Mouse (Mus musculus) heart, embryonic 11.5 days (tissue): ENCODE data around the gene Emilin2. TPM values are rescaled to one million over a fixed set of nuclear protein-coding genes. Genes with fewer than 3 reads are reported as not detected.

Source experiments
- ATAC-seq: fragments of 200-750 bp; cut with Nextera tagmentation; replicated peaks from 2 replicates; pipeline ENCODE4 v1.8.0; 2017; ENCODE audit warnings: moderate library complexity; ENCODE audit not compliant: insufficient number of reproducible peaks, low FRiP score, low TSS enrichment
- H3K27ac ChIP-seq: fragments of 300-500 bp; sonication (generic); 2 replicates; pipeline ENCODE4 v1.5.1; 2014; ENCODE audit warnings: mild to moderate bottlenecking, low read depth, low read length
- H3K27me3 ChIP-seq: fragments of 300-500 bp; sonication (generic); 2 replicates; pipeline ENCODE4 v1.6.1; 2014; ENCODE audit warnings: mild to moderate bottlenecking, low read length, mixed read lengths; ENCODE audit not compliant: control insufficient read depth, insufficient read depth
- H3K36me3 ChIP-seq: fragments of 300-500 bp; sonication (generic); 2 replicates; pipeline ENCODE4 v1.6.1; 2014; ENCODE audit warnings: mild to moderate bottlenecking, low read length, moderate library complexity, mixed read lengths; ENCODE audit not compliant: control insufficient read depth, insufficient read depth
- H3K4me1 ChIP-seq: fragments of 300-500 bp; sonication (generic); 2 replicates; pipeline ENCODE4 v1.6.1; 2014; ENCODE audit warnings: low read length; ENCODE audit not compliant: control insufficient read depth, insufficient read depth
- H3K4me2 ChIP-seq: fragments of 300-500 bp; sonication (generic); 2 replicates; pipeline ENCODE4 v1.6.1; 2014; ENCODE audit warnings: mild to moderate bottlenecking, moderate library complexity
- H3K4me3 ChIP-seq: fragments of 300-500 bp; sonication (generic); 2 replicates; pipeline ENCODE4 v1.5.1; 2014; ENCODE audit warnings: low read depth, low read length
- H3K9ac ChIP-seq: fragments of 300-500 bp; sonication (generic); 2 replicates; pipeline ENCODE4 v1.6.1; 2014; ENCODE audit warnings: mild to moderate bottlenecking, low read depth, low read length, moderate library complexity
- H3K9me3 ChIP-seq: fragments of 300-500 bp; sonication (generic); replicated peaks from 2 replicates; pipeline ENCODE4 v1.6.1; 2016; ENCODE audit warnings: low read length; ENCODE audit not compliant: control insufficient read depth
- WGBS: fragments of 180-500 bp; shearing (Covaris S2); extraction: QIAGEN DNeasy Blood & Tissue Kit; methylation state at CpG from one replicate; pipeline ENCODE4 v1.1.7; 2014; ENCODE audit not compliant: insufficient replicate concordance; 5-methylcytosine and 5-hydroxymethylcytosine counted together
- polyA plus RNA-seq: library from polyadenylated mRNA; unstranded; fragments of >200 nt; fragmentation: Nextera tagmentation; extraction: Ambion mirVana; gene quantifications from 2 replicates; pipeline ENCODE4 v1.2.1, GENCODE M21; 2014

The Emilin2 gene
- polyA plus RNA-seq: 59.1 and 81.1 TPM in 2 replicates

DNA sequence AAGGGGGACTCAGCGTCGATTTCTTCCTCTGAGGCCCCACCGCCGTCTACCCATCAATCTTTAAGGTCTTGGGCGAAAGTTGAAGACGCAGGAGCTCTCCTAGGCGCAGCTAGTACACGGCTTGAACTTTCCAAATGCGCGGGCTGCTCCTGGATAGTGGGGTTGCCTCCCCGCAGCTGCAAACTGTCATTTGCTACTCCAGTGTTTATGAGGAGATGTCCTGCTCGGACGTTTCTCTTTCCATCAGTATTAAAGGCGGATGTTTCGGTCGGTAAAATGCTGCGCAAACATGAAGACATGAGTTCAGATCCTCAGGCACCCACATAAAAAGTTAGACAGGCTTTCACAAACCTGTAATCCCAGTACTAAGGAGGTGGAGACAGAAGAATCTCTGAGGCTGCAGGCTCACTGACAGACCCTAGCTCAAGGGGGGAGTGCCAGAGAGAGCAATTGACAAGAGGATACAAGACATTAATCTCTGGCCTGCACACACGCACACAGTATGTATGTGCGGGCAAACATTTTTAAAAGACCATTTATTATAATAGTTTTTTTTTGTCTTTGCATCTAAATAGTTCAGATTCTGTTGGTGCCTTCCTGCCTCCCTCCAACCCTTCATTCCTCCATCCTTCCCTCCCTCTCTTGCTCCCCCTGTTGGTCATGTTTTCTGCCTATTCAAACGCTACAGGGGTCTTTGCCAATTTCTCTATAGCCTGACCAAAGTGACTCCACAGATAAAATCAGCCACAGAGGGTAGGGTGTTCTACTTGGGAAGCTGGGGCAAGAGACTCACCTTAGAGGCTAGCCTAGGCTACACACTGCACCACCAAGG is at the start of gene Emilin2:
Emilin2 (minus strand) TSS at position 639 of the 832 bp plus-strand sequence.
- Histone ChIP-seq H3K4me3 (peak within 1 kb of the TSS; percentile 68), H3K36me3 (no peaks in the 10 kb centered on the region), H3K27me3 (peaks cover 2% of the 10 kb centered on the region; the same call in 1 of the 2 replicates), H3K4me2 (peak within 1 kb of the TSS; percentile 94), H3K27ac (peak within 1 kb of the TSS; percentile 59), H3K9ac (peak within 1 kb of the TSS; percentile 82), H3K9me3 (no peaks in the 10 kb centered on the region), H3K4me1 (peaks cover 9% of the 10 kb centered on the region)
- ATAC-seq: no peak
- WGBS: 8% methylated on average over 20 of the region's 20 CpGs

DNA sequence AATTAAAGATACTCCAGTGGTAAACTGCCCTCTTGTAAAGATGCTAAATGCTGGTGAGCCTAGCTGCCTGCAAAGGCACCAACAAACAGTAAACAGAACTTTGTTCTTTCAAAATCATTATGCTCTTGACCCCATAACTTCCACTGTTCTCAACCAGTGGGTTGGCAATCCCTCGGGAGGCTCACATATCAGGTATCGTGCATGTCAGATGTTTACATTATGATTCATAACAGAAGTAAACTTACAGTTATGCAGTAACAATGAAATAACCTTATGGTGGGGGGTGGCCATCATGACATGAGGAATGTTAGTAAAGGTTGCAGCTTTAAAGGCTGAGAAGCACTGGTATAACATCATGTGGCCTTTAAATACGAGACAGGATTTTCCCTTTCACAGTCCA is 43.7 kb upstream of the Emilin2 start:
- no peaks in the 10 kb centered on the region for H3K27me3 ChIP-seq
- peaks cover 22% of the 10 kb centered on the region for H3K36me3 ChIP-seq
- H3K4me2 ChIP-seq: no peak overlapping the region
- no peak overlapping the region for H3K27ac ChIP-seq
- no peaks in the 10 kb centered on the region for H3K9me3 ChIP-seq
- H3K4me3 ChIP-seq: no peak overlapping the region
- H3K4me1 ChIP-seq: no peaks in the 10 kb centered on the region
- no peak for ATAC-seq
- 87% methylated on average over 3 of the region's 3 CpGs for WGBS
- H3K9ac ChIP-seq: no peak overlapping the region

DNA sequence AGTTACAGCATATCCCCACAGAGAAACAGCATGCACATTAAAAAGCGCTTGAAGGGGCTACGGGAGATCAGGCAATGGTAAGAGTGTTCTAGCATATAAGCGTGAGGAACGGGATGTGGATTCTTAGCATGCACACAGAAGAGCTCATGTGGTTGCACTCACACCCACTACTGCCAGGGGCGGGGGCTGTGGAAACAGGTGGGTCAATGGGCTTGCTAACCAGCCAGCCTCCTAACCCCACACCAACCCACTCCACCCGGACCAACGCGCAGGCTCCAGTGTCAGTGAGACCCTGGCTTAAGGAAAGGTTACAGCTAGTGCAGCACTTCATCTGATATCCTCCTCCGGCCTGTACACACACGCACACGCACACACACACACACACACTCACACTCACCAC is 42.4 kb upstream of the Emilin2 start:
- WGBS: 93% methylated on average over 11 of the region's 11 CpGs
- H3K4me3 ChIP-seq: no peak overlapping the region
- ATAC-seq: no peak

DNA sequence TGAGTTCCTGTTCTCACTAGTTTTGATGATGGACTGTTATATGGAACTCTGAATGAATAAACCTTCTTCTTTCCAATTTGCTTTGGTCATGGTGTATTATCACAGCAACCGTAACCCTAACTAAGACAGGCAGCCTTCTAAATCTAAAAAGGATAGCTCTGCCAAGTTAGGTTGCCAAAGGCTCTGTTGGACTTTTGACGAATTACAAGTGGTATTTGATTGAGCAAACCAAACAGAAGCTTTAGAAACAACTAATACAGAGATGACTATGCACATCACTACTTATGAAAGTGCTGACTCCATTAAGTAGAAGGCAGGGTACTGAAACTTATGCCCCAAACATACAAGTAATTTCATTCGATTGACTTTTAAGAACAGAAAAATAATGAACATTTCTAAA is 36.4 kb upstream of the Emilin2 start:
- Histone ChIP-seq H3K9me3 (no peaks in the 10 kb centered on the region), H3K4me2 (no peak overlapping the region), H3K27ac (no peak overlapping the region), H3K4me1 (no peaks in the 10 kb centered on the region), H3K4me3 (no peak overlapping the region), H3K9ac (no peak overlapping the region), H3K36me3 (peaks cover 37% of the 10 kb centered on the region), H3K27me3 (no peaks in the 10 kb centered on the region)
- WGBS: 89% methylated on average over 3 of the region's 3 CpGs
- ATAC-seq: no peak

More for the DNA sequence above, 42.4 kb upstream of the Emilin2 start:
- no peaks in the 10 kb centered on the region for H3K9me3 ChIP-seq
- H3K4me1 ChIP-seq: no peaks in the 10 kb centered on the region
- H3K9ac ChIP-seq: no peak overlapping the region
- H3K27me3 ChIP-seq: no peaks in the 10 kb centered on the region
- no peak overlapping the region for H3K4me2 ChIP-seq
- H3K27ac ChIP-seq: no peak overlapping the region
- H3K36me3 ChIP-seq: peaks cover 16% of the 10 kb centered on the region

DNA sequence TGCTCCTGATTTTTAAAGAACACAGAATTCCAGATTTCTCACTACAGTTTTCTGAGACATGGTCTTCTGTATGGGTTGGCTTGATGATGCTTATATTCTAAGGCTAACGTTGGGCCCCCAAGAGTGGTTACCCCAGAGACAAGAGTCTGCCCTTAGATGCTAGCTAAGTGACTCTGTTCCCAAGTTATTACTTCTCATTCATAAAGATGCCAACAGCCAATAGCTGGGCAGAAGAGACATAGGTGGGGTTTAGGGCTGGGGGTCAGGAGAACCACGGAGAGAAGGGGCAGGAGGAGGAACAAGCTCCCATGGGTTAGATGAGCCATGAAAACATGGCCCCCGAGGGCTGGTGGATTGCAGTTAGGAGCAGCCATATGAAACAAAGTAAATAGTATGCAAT is 30.2 kb upstream of the Emilin2 start:
- no peak for ATAC-seq
- H3K4me2 ChIP-seq: no peak overlapping the region
- no peaks in the 10 kb centered on the region for H3K27me3 ChIP-seq
- H3K27ac ChIP-seq: no peak overlapping the region
- WGBS: 82% methylated on average over 3 of the region's 3 CpGs
- no peaks in the 10 kb centered on the region for H3K9me3 ChIP-seq
- H3K4me3 ChIP-seq: no peak overlapping the region
- no peaks in the 10 kb centered on the region for H3K4me1 ChIP-seq
- H3K36me3 ChIP-seq: peaks cover 16% of the 10 kb centered on the region
- H3K9ac ChIP-seq: no peak overlapping the region

DNA sequence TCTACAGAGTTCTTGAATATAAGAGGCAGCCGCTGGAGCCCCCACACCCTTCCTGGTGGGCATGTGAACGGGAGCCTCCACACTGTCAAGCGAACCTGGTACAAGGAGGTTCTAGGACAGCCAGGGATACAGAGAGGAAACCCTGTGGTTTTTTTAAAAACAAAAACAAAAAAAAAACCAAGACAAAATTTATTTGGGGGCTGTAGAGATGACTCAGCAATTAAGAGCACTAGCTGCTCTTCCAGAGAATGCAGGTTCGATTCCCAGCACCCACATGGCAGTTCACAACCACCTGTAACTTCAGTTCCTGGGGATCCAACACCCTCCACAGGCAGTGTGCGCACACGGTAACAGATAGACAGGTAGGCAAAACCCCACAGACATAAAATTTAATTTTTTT is 26.8 kb upstream of the Emilin2 start:
- no peak for ATAC-seq
- Histone ChIP-seq H3K4me2 (no peak overlapping the region), H3K4me3 (no peak overlapping the region), H3K27ac (no peak overlapping the region), H3K9ac (no peak overlapping the region), H3K36me3 (peaks cover 12% of the 10 kb centered on the region), H3K9me3 (no peaks in the 10 kb centered on the region; the same call in 1 of the 2 replicates), H3K27me3 (no peaks in the 10 kb centered on the region), H3K4me1 (no peaks in the 10 kb centered on the region)
- whole genome bisulfite sequencing: 89% methylated on average over 6 of the region's 6 CpGs

DNA sequence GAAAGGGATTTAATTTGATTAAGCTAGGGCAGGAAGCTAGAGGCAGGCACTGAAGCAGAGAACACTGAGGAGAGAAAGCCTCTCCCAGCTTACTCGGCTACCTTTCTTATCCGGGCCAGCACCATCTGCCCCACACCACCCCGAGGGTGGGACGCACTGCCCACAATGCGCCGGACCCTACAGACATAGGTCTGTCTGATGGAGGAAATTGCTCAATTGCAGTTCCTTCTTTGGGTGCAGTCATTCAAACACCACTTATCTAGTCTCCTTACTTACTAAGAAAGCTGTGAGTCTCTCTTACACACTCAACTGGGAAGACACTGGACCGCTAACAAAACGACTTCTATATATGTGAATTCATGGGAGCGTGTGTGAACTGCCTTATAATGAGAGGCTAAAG is 25.8 kb upstream of the Emilin2 start:
- H3K4me2 ChIP-seq: no peak overlapping the region
- no peak overlapping the region for H3K9ac ChIP-seq
- H3K4me3 ChIP-seq: no peak overlapping the region
- peaks cover 7% of the 10 kb centered on the region; the same call in 1 of the 2 replicates for H3K36me3 ChIP-seq
- H3K9me3 ChIP-seq: no peaks in the 10 kb centered on the region; the same call in 1 of the 2 replicates
- no peaks in the 10 kb centered on the region for H3K4me1 ChIP-seq
- no peaks in the 10 kb centered on the region for H3K27me3 ChIP-seq
- no peak for ATAC-seq
- 87% methylated on average over 9 of the region's 9 CpGs for WGBS
- H3K27ac ChIP-seq: no peak overlapping the region

DNA sequence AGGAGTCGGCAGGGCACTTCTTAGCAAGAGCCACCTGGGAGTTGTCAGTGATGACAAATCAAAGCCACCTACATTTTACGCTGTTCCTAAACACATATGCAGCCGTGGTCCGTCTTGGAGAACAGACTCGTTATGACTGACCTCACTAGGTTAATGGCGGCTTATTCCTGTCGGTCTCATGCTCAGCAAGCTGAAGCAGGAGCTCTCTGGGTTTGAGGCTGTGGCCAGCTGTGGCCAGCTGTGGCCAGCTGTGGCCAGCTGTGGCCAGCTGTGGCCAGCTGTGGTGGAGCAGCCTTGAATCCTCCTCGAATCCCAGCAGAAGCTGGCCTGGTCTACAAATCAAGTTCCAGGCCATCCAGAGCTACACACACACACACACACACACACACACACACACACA is 24.6 kb upstream of the Emilin2 start:
- no peaks in the 10 kb centered on the region; the same call in 1 of the 2 replicates for H3K9me3 ChIP-seq
- ATAC-seq: no peak
- no peak overlapping the region for H3K4me2 ChIP-seq
- H3K27me3 ChIP-seq: no peaks in the 10 kb centered on the region
- no peaks in the 10 kb centered on the region for H3K4me1 ChIP-seq
- H3K4me3 ChIP-seq: no peak overlapping the region
- no peak overlapping the region for H3K9ac ChIP-seq
- no peak overlapping the region for H3K27ac ChIP-seq
- 0 out of 2 replicates have a peak, but pooled peaks cover 2% of the 10 kb centered on the region for H3K36me3 ChIP-seq
- WGBS: 70% methylated on average over 8 of the region's 8 CpGs
